Mouse (Mus musculus): ENCODE measurements around the gene Aspn.

GRCm38 (mm10) chr13:49608589-49609322 lies 64.5 kb downstream of the Aspn start:
- no peak for TF ChIP-seq CTCF (IDR thresholded peaks at IDR 0.05; ENCODE audit: borderline replicate concordance, insufficient read depth, low read depth, low read length)
- no peak for TF ChIP-seq POLR2A (IDR thresholded peaks at IDR 0.05; ENCODE audit: borderline replicate concordance, insufficient read depth, low read length)

Measured in cerebellum, adult 2 months (tissue).